Mouse (Mus musculus): ENCODE measurements around the gene Tnfrsf11a.

DNA sequence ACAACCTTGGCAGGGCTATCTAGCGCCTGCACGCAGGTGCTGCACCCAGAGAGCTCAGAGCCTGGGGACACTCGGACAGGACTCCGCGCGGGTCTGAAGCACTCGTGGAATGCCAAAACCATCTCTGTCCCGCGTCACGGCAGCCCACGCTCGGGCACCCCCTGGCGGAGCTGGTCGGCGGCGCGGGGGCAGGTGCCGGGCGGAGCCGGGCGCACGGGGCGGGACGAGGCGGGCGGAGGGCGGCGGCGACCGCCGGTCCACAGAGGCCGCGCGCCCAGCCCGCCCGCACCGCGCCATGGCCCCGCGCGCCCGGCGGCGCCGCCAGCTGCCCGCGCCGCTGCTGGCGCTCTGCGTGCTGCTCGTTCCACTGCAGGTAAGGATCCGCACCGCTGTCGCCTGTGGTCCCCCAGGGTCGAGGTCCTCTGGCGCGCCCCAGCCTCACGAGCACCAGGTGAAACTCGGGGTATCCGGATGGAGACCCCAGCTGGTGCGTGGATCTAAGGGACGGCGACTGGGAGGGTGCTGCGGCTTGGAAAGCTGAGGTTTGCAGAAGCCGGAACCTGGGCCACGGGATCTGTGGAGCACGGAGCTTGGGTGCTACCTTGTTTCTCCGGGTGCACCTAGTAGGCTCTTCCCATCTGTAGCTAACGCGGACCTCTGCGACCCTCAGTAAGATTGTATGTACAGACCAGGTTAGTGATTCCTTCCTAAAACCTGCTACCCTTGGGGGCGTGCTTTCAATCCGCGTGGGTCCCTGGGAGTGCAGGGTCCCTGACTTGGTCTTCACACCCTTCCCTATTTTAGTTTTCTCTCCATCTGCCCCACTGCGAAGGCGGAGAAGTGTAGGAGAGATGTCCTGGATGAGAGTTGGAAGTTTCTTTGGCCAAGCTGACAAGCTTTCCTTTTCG is at the start of gene Tnfrsf11a:
- no peak for TF ChIP-seq TCF12 (IDR thresholded peaks at IDR 0.05; ENCODE audit: insufficient read depth, poor library complexity, severe bottlenecking)
- TF ChIP-seq SRF (IDR thresholded peaks at IDR 0.05; ENCODE audit: control insufficient read depth, insufficient read length, low read depth): no peak
- TF ChIP-seq POLR2A (IDR thresholded peaks at IDR 0.05; ENCODE audit: insufficient read length, low read depth): no peak
- TF ChIP-seq MYOD1 (IDR thresholded peaks at IDR 0.05; ENCODE audit: control insufficient read depth in 1 of 3, insufficient read length in 2 of 3, low read depth in 2 of 3): no peak
- TF ChIP-seq USF1 (IDR thresholded peaks at IDR 0.05; ENCODE audit: low read depth): no peak
- TF ChIP-seq MAX (IDR thresholded peaks at IDR 0.05; ENCODE audit: low read depth): no peak
- no peak for TF ChIP-seq REST (IDR thresholded peaks at IDR 0.05; ENCODE audit: insufficient read depth, insufficient read length)
- TF ChIP-seq CEBPB (IDR thresholded peaks at IDR 0.05; ENCODE audit: insufficient read depth, poor library complexity, severe bottlenecking): no peak
